15 mouse cellular contexts compared by ENCODE assay signal in the genomic region with DNA sequence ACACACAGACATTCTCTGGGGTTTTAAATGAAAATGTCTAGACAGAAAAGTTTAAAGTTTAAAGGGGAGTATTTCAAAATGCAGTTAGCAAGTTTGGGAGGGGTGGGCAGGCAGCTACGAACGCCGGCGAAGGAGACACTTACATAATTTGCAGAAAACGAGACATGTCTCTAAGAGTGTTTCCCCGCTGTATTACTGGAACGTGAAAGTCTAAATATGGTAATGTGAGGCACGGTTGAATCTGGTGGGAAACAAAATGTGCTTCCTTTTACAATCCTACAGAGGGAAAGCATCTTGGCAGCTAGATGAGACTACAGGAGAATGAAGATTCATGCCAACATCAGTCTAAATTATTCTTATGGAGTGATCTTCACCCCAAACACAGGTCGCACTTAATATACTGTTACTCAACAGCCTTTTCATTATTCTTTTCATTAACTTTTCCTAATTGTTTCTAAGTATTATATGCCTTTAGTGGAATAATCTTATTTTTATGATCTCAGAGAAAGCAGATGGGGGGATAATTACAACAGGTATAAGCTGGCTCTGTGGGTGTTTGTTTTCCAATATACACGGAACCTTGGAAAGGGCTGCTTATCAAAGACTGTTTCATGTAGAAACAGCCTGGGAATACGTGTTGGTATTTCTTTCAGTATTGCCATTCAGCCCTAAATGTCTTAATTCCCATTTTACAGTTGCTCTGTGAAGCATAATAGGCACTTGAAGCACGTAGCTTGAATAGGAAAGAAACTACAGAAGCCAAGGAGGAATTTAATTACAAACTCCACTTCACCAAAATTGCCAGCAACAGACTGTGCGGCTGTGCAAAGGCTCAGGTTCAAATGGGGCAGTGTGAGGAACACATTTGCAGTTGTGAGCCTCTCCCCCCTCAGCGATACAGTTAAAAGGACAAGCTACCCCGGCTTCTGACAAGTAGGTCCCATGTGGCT.
DNase-seq lines count a peak whose midpoint lies in the region; ATAC-seq and TF ChIP-seq lines count a peak whose summit lies in the region.
"Had no signal": no experiment of that assay in that cellular context is flagged by ENCODE, and none has a peak within 500 bp of the region (broad histone marks: within the 10 kb centered on the region; RNA-seq: fewer than 3 reads in every experiment).

No protein-coding gene starts in this region.

- no peaks in the 10 kb centered on the region for H3K9me3 ChIP-seq in lung, postnatal 0 days (ENCODE audit: low read length)
- no peaks in the 10 kb centered on the region for H3K9me3 ChIP-seq in forebrain, postnatal 0 days (ENCODE audit: low read length)
- H3K9me3 ChIP-seq in liver, embryonic 11.5 days (ENCODE audit: control insufficient read depth, low read length): no peaks in the 10 kb centered on the region
- H3K9me3 ChIP-seq: limb, embryonic 13.5 days had no signal

- TF ChIP-seq CTCF in lung, postnatal 0 days (IDR thresholded peaks at IDR 0.05): no peak
- 0 out of 2 replicates have a peak, but pooled peaks have one; percentile 13 for TF ChIP-seq CTCF in forebrain, postnatal 0 days (IDR thresholded peaks at IDR 0.05; ENCODE audit: low read depth)

- H3K9ac ChIP-seq in lung, postnatal 0 days (replicated peaks; ENCODE audit: low read depth): no peak overlapping the region
- no peak overlapping the region for H3K9ac ChIP-seq in forebrain, postnatal 0 days
- H3K9ac ChIP-seq in liver, embryonic 11.5 days (ENCODE audit: low read depth, low read length): no peak overlapping the region
- H3K9ac ChIP-seq: limb, embryonic 13.5 days; liver, postnatal 0 days had no signal

- WGBS in lung, postnatal 0 days: 58% methylated on average over 15 of the region's 15 CpGs
- 22% methylated on average over 15 of the region's 15 CpGs for WGBS in forebrain, postnatal 0 days
- 83% methylated on average over 15 of the region's 15 CpGs for WGBS in liver, embryonic 11.5 days

- H3K27ac ChIP-seq in lung, postnatal 0 days (ENCODE audit: low read length): no peak overlapping the region
- H3K27ac ChIP-seq in forebrain, postnatal 0 days (ENCODE audit: low read depth, low read length): no peak overlapping the region
- no peak overlapping the region for H3K27ac ChIP-seq in liver, embryonic 11.5 days (ENCODE audit: low read depth, low read length)
- H3K27ac ChIP-seq: hindbrain, postnatal 0 days; limb, embryonic 13.5 days had no signal

- H3K27me3 ChIP-seq in lung, postnatal 0 days (replicated peaks; ENCODE audit: insufficient read depth, low read length): no peaks in the 10 kb centered on the region
- no peaks in the 10 kb centered on the region for H3K27me3 ChIP-seq in forebrain, postnatal 0 days (ENCODE audit: insufficient read depth, low read length)
- no peaks in the 10 kb centered on the region for H3K27me3 ChIP-seq in liver, embryonic 11.5 days (replicated peaks; ENCODE audit: control insufficient read depth, insufficient read depth, low read length)
- H3K27me3 ChIP-seq: limb, embryonic 13.5 days; Patski had no signal

- H3K4me1 ChIP-seq in lung, postnatal 0 days (ENCODE audit: insufficient read depth, low read depth, low read length): no peaks in the 10 kb centered on the region
- H3K4me1 ChIP-seq in forebrain, postnatal 0 days (ENCODE audit: insufficient read depth): peaks cover 7% of the 10 kb centered on the region; the same call in 1 of the 2 replicates
- H3K4me1 ChIP-seq in liver, embryonic 11.5 days (replicated peaks; ENCODE audit: control insufficient read depth, insufficient read depth, low read length): no peaks in the 10 kb centered on the region

- H3K36me3 ChIP-seq in lung, postnatal 0 days (ENCODE audit: insufficient read depth, low read length): no peaks in the 10 kb centered on the region
- H3K36me3 ChIP-seq in forebrain, postnatal 0 days (ENCODE audit: insufficient read depth): no peaks in the 10 kb centered on the region
- no peaks in the 10 kb centered on the region for H3K36me3 ChIP-seq in liver, embryonic 11.5 days (ENCODE audit: control insufficient read depth, insufficient read depth, low read length)
- H3K36me3 ChIP-seq: limb, embryonic 13.5 days had no signal

- no peak for TF ChIP-seq EP300 in lung, postnatal 0 days (IDR thresholded peaks at IDR 0.05)

- DNase-seq in frontal cortex, postnatal 10 days (ENCODE audit: low spot score in 2 of 2): no peak
- DNase-seq in lung, postnatal 0 days (ENCODE audit: low spot score): peak; percentile 13
- DNase-seq in lung, postnatal 36 days: no peak
- peak; percentile 59 for DNase-seq in brain, adult 2 months (ENCODE audit: low read depth, low spot score)
- DNase-seq in forebrain, postnatal 0 days: peak; percentile 45
- DNase-seq in adrenal gland, postnatal 4 days (ENCODE audit: low spot score in 2 of 2): no peak
- no peak for DNase-seq in liver, embryonic 11.5 days (ENCODE audit: low spot score)
- DNase-seq: cerebellum, adult 2 months; kidney, adult 9 months; liver, postnatal 0 days; lung, postnatal 4 days had no signal

- H3K4me2 ChIP-seq in lung, postnatal 0 days (replicated peaks; ENCODE audit: low read depth, low read length): no peak overlapping the region
- H3K4me2 ChIP-seq in forebrain, postnatal 0 days (ENCODE audit: low read depth): peak overlapping the region; percentile 15; the same call in 1 of the 2 replicates
- no peak overlapping the region for H3K4me2 ChIP-seq in liver, embryonic 11.5 days
- H3K4me2 ChIP-seq: limb, embryonic 13.5 days had no signal

- ATAC-seq in frontal cortex, adult (ENCODE audit: low TSS enrichment): peak; percentile 48
- ATAC-seq in lung, postnatal 0 days: no peak
- ATAC-seq in forebrain, postnatal 0 days: peak; percentile 62; the same call in 1 of the 2 replicates
- no peak for ATAC-seq in liver, embryonic 11.5 days (replicated peaks; ENCODE audit: low FRiP score)
- ATAC-seq: hindbrain, postnatal 0 days; liver, postnatal 0 days; Patski had no signal

- no peak overlapping the region for H3K4me3 ChIP-seq in lung, postnatal 0 days (ENCODE audit: low read depth, low read length)
- H3K4me3 ChIP-seq in forebrain, postnatal 0 days (ENCODE audit: low read depth, low read length): no peak overlapping the region
- H3K4me3 ChIP-seq in liver, embryonic 11.5 days (ENCODE audit: low read depth, low read length): no peak overlapping the region
- H3K4me3 ChIP-seq: limb, embryonic 13.5 days had no signal

Comparison
In these comparisons a context has a peak if more than half of its experiments do, and no peak if none do; other contexts are left out.
1. DNase-seq: peak in lung, postnatal 0 days (single experiment), brain, adult 2 months (single experiment) and forebrain, postnatal 0 days (single experiment); none in frontal cortex, postnatal 10 days (0 of 2), lung, postnatal 36 days (single experiment), adrenal gland, postnatal 4 days (0 of 2) and liver, embryonic 11.5 days (single experiment).
2. ATAC-seq: peak in frontal cortex, adult (single experiment) and forebrain, postnatal 0 days (single experiment); none in lung, postnatal 0 days (single experiment) and liver, embryonic 11.5 days (single experiment).